ENCODE assay signal across 18 mouse cellular contexts in the genomic region with DNA sequence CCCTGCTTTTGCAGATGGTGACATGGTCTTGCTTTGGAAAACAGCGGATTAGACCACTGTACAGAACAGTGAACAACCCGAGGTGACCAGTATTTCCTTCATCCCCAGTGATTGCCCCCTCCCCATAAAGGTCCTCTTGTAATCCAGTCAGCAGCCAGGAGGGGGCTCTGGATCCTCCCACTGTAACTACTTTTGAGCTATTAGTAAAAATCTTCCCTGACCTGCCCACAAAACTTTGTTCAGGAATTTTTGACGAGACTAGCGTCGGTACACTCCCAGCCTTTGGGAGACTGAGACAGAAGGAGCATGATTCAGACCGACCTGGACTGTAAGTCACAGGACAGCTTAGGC. TPM values are rescaled to one million over a fixed set of nuclear protein-coding genes. Genes with fewer than 3 reads are reported as not detected.
DNase-seq lines count a peak whose midpoint lies in the region; ATAC-seq lines count a peak whose summit lies in the region.
"Had no signal": no experiment of that assay in that cellular context is flagged by ENCODE, and none has a peak within 500 bp of the region (broad histone marks: within the 10 kb centered on the region; RNA-seq: fewer than 3 reads in every experiment).

No protein-coding gene starts in this region.

- H3K27ac ChIP-seq in hindbrain, embryonic 11.5 days (ENCODE audit: low read depth, low read length): no peak overlapping the region
- no peak overlapping the region for H3K27ac ChIP-seq in hindbrain, embryonic 13.5 days
- H3K27ac ChIP-seq in neural tube, embryonic 11.5 days (ENCODE audit: low read depth, low read length): no peak overlapping the region
- H3K27ac ChIP-seq in neural tube, embryonic 15.5 days (replicated peaks): no peak overlapping the region
- H3K27ac ChIP-seq: heart, adult 2 months; heart, embryonic 15.5 days; limb, embryonic 12.5 days; liver, embryonic 14.5 days; neural tube, embryonic 13.5 days had no signal

- peak; percentile 37 for DNase-seq in hindbrain, embryonic 11.5 days (ENCODE audit: low spot score)
- DNase-seq in neural tube, embryonic 11.5 days (ENCODE audit: low spot score): peak; percentile 21
- DNase-seq in R1 (ENCODE audit: low read depth, low spot score) (peak; percentile 63), adipocyte (ENCODE audit: low spot score) (no peak)
- no peak for DNase-seq in right cerebral cortex, adult 18-20 months
- DNase-seq: gastrocnemius, postnatal 14 days; heart, adult 2 months had no signal

- no peaks in the 10 kb centered on the region for H3K4me1 ChIP-seq in hindbrain, embryonic 11.5 days (replicated peaks; ENCODE audit: control insufficient read depth, insufficient read depth, low read length)
- H3K4me1 ChIP-seq in hindbrain, embryonic 13.5 days (replicated peaks): no peaks in the 10 kb centered on the region
- H3K4me1 ChIP-seq in neural tube, embryonic 11.5 days (ENCODE audit: control insufficient read depth, insufficient read depth, low read length): no peaks in the 10 kb centered on the region
- H3K4me1 ChIP-seq in neural tube, embryonic 15.5 days: no peaks in the 10 kb centered on the region
- H3K4me1 ChIP-seq: heart, embryonic 15.5 days; limb, embryonic 12.5 days; neural tube, embryonic 13.5 days had no signal

- no peaks in the 10 kb centered on the region for H3K9me3 ChIP-seq in hindbrain, embryonic 11.5 days (ENCODE audit: control insufficient read depth, low read length)
- no peaks in the 10 kb centered on the region for H3K9me3 ChIP-seq in hindbrain, embryonic 13.5 days
- H3K9me3 ChIP-seq in neural tube, embryonic 11.5 days (ENCODE audit: control insufficient read depth, low read length): no peaks in the 10 kb centered on the region
- no peaks in the 10 kb centered on the region for H3K9me3 ChIP-seq in neural tube, embryonic 15.5 days (replicated peaks)
- H3K9me3 ChIP-seq: heart, embryonic 15.5 days; limb, embryonic 12.5 days; neural tube, embryonic 13.5 days had no signal

- no peak overlapping the region for H3K4me2 ChIP-seq in hindbrain, embryonic 11.5 days (replicated peaks; ENCODE audit: low read depth, low read length)
- H3K4me2 ChIP-seq in hindbrain, embryonic 13.5 days: no peak overlapping the region
- no peak overlapping the region for H3K4me2 ChIP-seq in neural tube, embryonic 11.5 days (ENCODE audit: low read depth)
- no peak overlapping the region for H3K4me2 ChIP-seq in neural tube, embryonic 15.5 days
- H3K4me2 ChIP-seq: heart, embryonic 15.5 days; limb, embryonic 12.5 days; neural tube, embryonic 13.5 days had no signal

- H3K4me3 ChIP-seq in hindbrain, embryonic 11.5 days (ENCODE audit: low read depth, low read length): no peak overlapping the region
- no peak overlapping the region for H3K4me3 ChIP-seq in hindbrain, embryonic 13.5 days
- H3K4me3 ChIP-seq in neural tube, embryonic 11.5 days (ENCODE audit: low read depth, low read length): no peak overlapping the region
- no peak overlapping the region for H3K4me3 ChIP-seq in neural tube, embryonic 15.5 days (replicated peaks)
- H3K4me3 ChIP-seq: erythroblast, embryonic 14.5 days; heart, adult 2 months; heart, embryonic 15.5 days; limb, embryonic 12.5 days; megakaryocyte, embryonic 14.5 days; neural tube, embryonic 13.5 days had no signal

- 17% methylated on average over 6 of the region's 6 CpGs for WGBS in hindbrain, embryonic 11.5 days
- WGBS in hindbrain, embryonic 13.5 days: 23% methylated on average over 6 of the region's 6 CpGs
- WGBS in neural tube, embryonic 11.5 days: 30% methylated on average over 6 of the region's 6 CpGs
- WGBS in neural tube, embryonic 15.5 days: 21% methylated on average over 6 of the region's 6 CpGs

- no peak for ATAC-seq in hindbrain, embryonic 11.5 days (ENCODE audit: low FRiP score)
- ATAC-seq in hindbrain, embryonic 13.5 days (ENCODE audit: low FRiP score): no peak
- ATAC-seq in neural tube, embryonic 11.5 days (ENCODE audit: insufficient read depth, low FRiP score, low TSS enrichment): no peak
- ATAC-seq in neural tube, embryonic 15.5 days (ENCODE audit: low FRiP score): no peak
- ATAC-seq: intestine, embryonic 16.5 days had no signal

- H3K9ac ChIP-seq in hindbrain, embryonic 11.5 days (ENCODE audit: low read depth, low read length): no peak overlapping the region
- H3K9ac ChIP-seq in hindbrain, embryonic 13.5 days: no peak overlapping the region
- no peak overlapping the region for H3K9ac ChIP-seq in neural tube, embryonic 11.5 days (ENCODE audit: low read length)
- no peak overlapping the region for H3K9ac ChIP-seq in neural tube, embryonic 15.5 days (replicated peaks)
- H3K9ac ChIP-seq: heart, embryonic 15.5 days; limb, embryonic 12.5 days; liver, embryonic 14.5 days; neural tube, embryonic 13.5 days had no signal

- no peaks in the 10 kb centered on the region for H3K36me3 ChIP-seq in hindbrain, embryonic 11.5 days (ENCODE audit: control insufficient read depth, insufficient read depth, low read length)
- no peaks in the 10 kb centered on the region for H3K36me3 ChIP-seq in hindbrain, embryonic 13.5 days
- H3K36me3 ChIP-seq in neural tube, embryonic 11.5 days (ENCODE audit: control insufficient read depth, insufficient read depth, low read length): no peaks in the 10 kb centered on the region
- no peaks in the 10 kb centered on the region for H3K36me3 ChIP-seq in neural tube, embryonic 15.5 days
- H3K36me3 ChIP-seq: heart, embryonic 15.5 days; limb, embryonic 12.5 days; neural tube, embryonic 13.5 days had no signal

- H3K27me3 ChIP-seq in hindbrain, embryonic 11.5 days (ENCODE audit: control insufficient read depth, insufficient read depth, low read length): no peaks in the 10 kb centered on the region
- peaks cover 9% of the 10 kb centered on the region; the same call in 1 of the 2 replicates for H3K27me3 ChIP-seq in hindbrain, embryonic 13.5 days
- H3K27me3 ChIP-seq in neural tube, embryonic 11.5 days (ENCODE audit: control insufficient read depth, insufficient read depth, low read length): no peaks in the 10 kb centered on the region
- no peaks in the 10 kb centered on the region; the same call in 1 of the 2 replicates for H3K27me3 ChIP-seq in neural tube, embryonic 15.5 days (replicated peaks)

RNA-seq across cellular contexts. Expression of a gene that starts 2.5 kb away (rescaled TPM):
- polyA plus RNA-seq in hindbrain, embryonic 11.5 days (2014; fragmentation: Nextera tagmentation; extraction: Ambion mirVana): not detected in 2 replicates
- polyA plus RNA-seq in hindbrain, embryonic 13.5 days (2015; fragmentation: Nextera tagmentation; extraction: Ambion mirVana): not detected in 2 replicates
- not detected in 2 replicates for polyA plus RNA-seq in neural tube, embryonic 11.5 days (2014; fragmentation: Nextera tagmentation; extraction: Ambion mirVana)
- 0.42 TPM in 1 of 2 replicates, not detected in the other for polyA plus RNA-seq in neural tube, embryonic 15.5 days (2015; fragmentation: Nextera tagmentation; extraction: Ambion mirVana)
- polyA plus RNA-seq: heart, adult 2 months; limb, embryonic 12.5 days; midbrain, postnatal 0 days; neural tube, embryonic 13.5 days had no signal

RNA-seq across cellular contexts. Expression of a gene that starts 32.8 kb away (rescaled TPM):
- polyA plus RNA-seq in hindbrain, embryonic 11.5 days (2014; fragmentation: Nextera tagmentation; extraction: Ambion mirVana): 3.3 and 4.5 TPM in 2 replicates
- 0.94 and 1.8 TPM in 2 replicates for polyA plus RNA-seq in hindbrain, embryonic 13.5 days (2015; fragmentation: Nextera tagmentation; extraction: Ambion mirVana)
- polyA plus RNA-seq in neural tube, embryonic 11.5 days (2014; fragmentation: Nextera tagmentation; extraction: Ambion mirVana): 1.8 and 3.4 TPM in 2 replicates
- 0.14 and 0.23 TPM in 2 replicates for polyA plus RNA-seq in neural tube, embryonic 15.5 days (2015; fragmentation: Nextera tagmentation; extraction: Ambion mirVana)
- polyA plus RNA-seq: erythroblast, embryonic 14.5 days; limb, embryonic 12.5 days had no signal

RNA-seq across cellular contexts. Expression of a gene that starts 33.4 kb away (rescaled TPM):
- polyA plus RNA-seq in hindbrain, embryonic 11.5 days (2014; fragmentation: Nextera tagmentation; extraction: Ambion mirVana): 18.6 and 25.8 TPM in 2 replicates
- 6.6 and 10.0 TPM in 2 replicates for polyA plus RNA-seq in hindbrain, embryonic 13.5 days (2015; fragmentation: Nextera tagmentation; extraction: Ambion mirVana)
- polyA plus RNA-seq in neural tube, embryonic 11.5 days (2014; fragmentation: Nextera tagmentation; extraction: Ambion mirVana): 19.0 and 19.6 TPM in 2 replicates
- polyA plus RNA-seq in neural tube, embryonic 15.5 days (2015; fragmentation: Nextera tagmentation; extraction: Ambion mirVana): 0.15 and 0.36 TPM in 2 replicates
- polyA plus RNA-seq: C2C12; heart, adult 2 months had no signal

RNA-seq across cellular contexts. Expression of a gene that starts 43.9 kb away (rescaled TPM):
- 41.4 and 41.9 TPM in 2 replicates for polyA plus RNA-seq in hindbrain, embryonic 11.5 days (2014; fragmentation: Nextera tagmentation; extraction: Ambion mirVana)
- 103 and 111 TPM in 2 replicates for polyA plus RNA-seq in hindbrain, embryonic 13.5 days (2015; fragmentation: Nextera tagmentation; extraction: Ambion mirVana)
- 48.8 and 51.1 TPM in 2 replicates for polyA plus RNA-seq in neural tube, embryonic 11.5 days (2014; fragmentation: Nextera tagmentation; extraction: Ambion mirVana)
- polyA plus RNA-seq in neural tube, embryonic 15.5 days (2015; fragmentation: Nextera tagmentation; extraction: Ambion mirVana): 78.7 and 91.1 TPM in 2 replicates

RNA-seq across cellular contexts. Expression of a gene that starts 45.6 kb away (rescaled TPM):
- polyA plus RNA-seq in hindbrain, embryonic 11.5 days (2014; fragmentation: Nextera tagmentation; extraction: Ambion mirVana): 165 and 169 TPM in 2 replicates
- 583 and 599 TPM in 2 replicates for polyA plus RNA-seq in hindbrain, embryonic 13.5 days (2015; fragmentation: Nextera tagmentation; extraction: Ambion mirVana)
- polyA plus RNA-seq in neural tube, embryonic 11.5 days (2014; fragmentation: Nextera tagmentation; extraction: Ambion mirVana): 150 and 165 TPM in 2 replicates
- 577 and 709 TPM in 2 replicates for polyA plus RNA-seq in neural tube, embryonic 15.5 days (2015; fragmentation: Nextera tagmentation; extraction: Ambion mirVana)

Comparison
In these comparisons a context has a peak if more than half of its experiments do, and no peak if none do; other contexts are left out.
1. DNase-seq: peak in hindbrain, embryonic 11.5 days (single experiment), neural tube, embryonic 11.5 days (single experiment) and R1 (single experiment); none in right cerebral cortex, adult 18-20 months (single experiment) and adipocyte (single experiment).